Mouse (Mus musculus): ENCODE data around the gene Clcnkb. TPM values are rescaled to one million over a fixed set of nuclear protein-coding genes. Genes with fewer than 3 reads are reported as not detected.

Gene Clcnkb
- polyA plus RNA-seq, 1 experiment from 2014 or later = not detected

DNA sequence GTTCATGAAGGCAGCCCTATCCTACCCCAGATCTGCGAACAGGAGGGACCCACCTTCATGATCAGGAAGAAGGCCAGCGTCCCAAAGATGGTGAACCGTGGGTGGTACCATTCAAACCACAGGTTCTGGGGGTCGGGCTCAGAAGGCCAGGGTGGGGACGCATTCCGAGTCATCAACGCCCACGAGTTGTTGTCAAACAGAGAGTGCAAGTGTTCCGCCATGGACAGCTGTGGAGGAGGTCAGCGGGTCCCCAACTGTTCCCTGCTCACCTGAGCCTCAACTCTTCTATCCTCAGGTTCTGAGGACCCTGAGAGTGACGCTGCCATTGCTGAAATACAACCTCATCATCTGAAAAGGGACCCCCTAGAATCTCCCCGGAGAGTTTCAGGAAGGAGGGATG is 24.5 kb downstream of the Clcnkb start:
- no peak for ATAC-seq (ENCODE audit: low FRiP score, low read depth)
- H3K9ac ChIP-seq = no peak overlapping the region
- no peak overlapping the region for H3K27ac ChIP-seq (replicated peaks)
- 82% methylated on average over 12 of the region's 12 CpGs for WGBS
- H3K36me3 ChIP-seq = no peaks in the 10 kb centered on the region
- 0 out of 2 replicates have a peak, but pooled peaks cover 7% of the 10 kb centered on the region for H3K27me3 ChIP-seq
- no peaks in the 10 kb centered on the region for H3K4me1 ChIP-seq (replicated peaks)
- H3K9me3 ChIP-seq = no peaks in the 10 kb centered on the region
- H3K4me3 ChIP-seq = no peak overlapping the region
- no peak overlapping the region for H3K4me2 ChIP-seq

- no peak overlapping the region for H3K4me3 ChIP-seq
- peaks cover 4% of the 10 kb centered on the region; the same call in 1 of the 2 replicates for H3K27me3 ChIP-seq
- H3K9ac ChIP-seq = no peak overlapping the region
- ATAC-seq (ENCODE audit: low FRiP score, low read depth) = no peak
- H3K4me2 ChIP-seq = no peak overlapping the region
- H3K4me1 ChIP-seq (replicated peaks) = no peaks in the 10 kb centered on the region
- H3K9me3 ChIP-seq = no peaks in the 10 kb centered on the region
- no peak overlapping the region for H3K27ac ChIP-seq (replicated peaks)
- no peaks in the 10 kb centered on the region for H3K36me3 ChIP-seq
- WGBS = 75% methylated on average over 18 of the region's 18 CpGs
These were observed 26.3 kb downstream of the Clcnkb start for GRCm38 (mm10) chr4:141389366-141390150.

- H3K4me2 ChIP-seq = no peak overlapping the region
- ATAC-seq (ENCODE audit: low FRiP score, low read depth) = no peak
- H3K9ac ChIP-seq = no peak overlapping the region
- H3K4me3 ChIP-seq = no peak overlapping the region
- 73% methylated on average over 5 of the region's 5 CpGs for WGBS
- H3K4me1 ChIP-seq (replicated peaks) = no peaks in the 10 kb centered on the region
- no peak overlapping the region for H3K27ac ChIP-seq (replicated peaks)
- no peaks in the 10 kb centered on the region for H3K36me3 ChIP-seq
- H3K9me3 ChIP-seq = no peaks in the 10 kb centered on the region
- H3K27me3 ChIP-seq = peaks cover 20% of the 10 kb centered on the region
These were observed 27.9 kb downstream of the Clcnkb start for GRCm38 (mm10) chr4:141387933-141388332.

GRCm38 (mm10) chr4:141387093-141387784 is 28.6 kb downstream of the Clcnkb start:
- ATAC-seq (ENCODE audit: low FRiP score, low read depth) = no peak
- whole genome bisulfite sequencing = 18% methylated on average over 5 of the region's 5 CpGs

GRCm38 (mm10) chr4:141386150-141386549 is 29.7 kb downstream of the Clcnkb start:
- no peak overlapping the region for H3K27ac ChIP-seq (replicated peaks)
- peaks cover 36% of the 10 kb centered on the region for H3K27me3 ChIP-seq
- no peaks in the 10 kb centered on the region for H3K9me3 ChIP-seq
- ATAC-seq (ENCODE audit: low FRiP score, low read depth) = no peak
- no peaks in the 10 kb centered on the region for H3K36me3 ChIP-seq
- no peak overlapping the region for H3K4me3 ChIP-seq
- H3K9ac ChIP-seq = no peak overlapping the region
- WGBS = 75% methylated on average over 7 of the region's 7 CpGs
- no peak overlapping the region for H3K4me2 ChIP-seq
- peaks cover 6% of the 10 kb centered on the region; the same call in 1 of the 2 replicates for H3K4me1 ChIP-seq (replicated peaks)

More at GRCm38 (mm10) chr4:141387093-141387784, 28.6 kb downstream of the Clcnkb start:
- Histone ChIP-seq H3K27ac (replicated peaks) (no peak overlapping the region), H3K27me3 (peaks cover 26% of the 10 kb centered on the region), H3K9ac (no peak overlapping the region), H3K4me3 (no peak overlapping the region), H3K4me1 (replicated peaks) (peaks cover 4% of the 10 kb centered on the region; the same call in 1 of the 2 replicates), H3K4me2 (no peak overlapping the region), H3K9me3 (no peaks in the 10 kb centered on the region), H3K36me3 (no peaks in the 10 kb centered on the region)

- H3K9ac ChIP-seq = no peak overlapping the region
These were observed 30.5 kb downstream of the Clcnkb start for GRCm38 (mm10) chr4:141385275-141385674.

DNA sequence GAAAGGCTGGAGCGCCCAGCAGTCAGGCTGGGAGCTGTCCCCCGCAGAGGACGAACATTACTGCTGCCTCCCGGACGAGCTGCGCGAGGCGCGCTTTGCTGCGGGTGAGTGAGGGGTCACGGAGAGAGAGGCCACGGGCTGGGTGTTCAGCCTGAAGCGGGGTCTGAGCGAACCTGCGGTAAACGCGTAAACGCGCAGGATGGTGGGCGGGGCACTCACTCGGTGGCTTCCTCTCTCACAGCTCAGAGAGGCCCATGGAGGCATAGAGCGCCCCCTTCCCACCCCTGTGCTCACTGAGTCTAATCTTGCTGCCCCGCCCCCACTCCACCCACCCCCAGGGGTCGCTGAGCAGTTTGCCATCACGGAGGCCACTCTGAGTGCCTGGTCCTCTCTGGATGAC is 33.4 kb downstream of the Clcnkb start:
- peak overlapping the region; percentile 46 for H3K4me2 ChIP-seq
- ATAC-seq (ENCODE audit: low FRiP score, low read depth) = no peak
- no peak overlapping the region for H3K9ac ChIP-seq
- H3K4me3 ChIP-seq = peak overlapping the region; percentile 17
- no peaks in the 10 kb centered on the region for H3K36me3 ChIP-seq
- peaks cover 46% of the 10 kb centered on the region for H3K27me3 ChIP-seq
- no peak overlapping the region for H3K27ac ChIP-seq (replicated peaks)
- peaks cover 6% of the 10 kb centered on the region; the same call in 1 of the 2 replicates for H3K4me1 ChIP-seq (replicated peaks)
- WGBS = 3% methylated on average over 21 of the region's 25 CpGs
- H3K9me3 ChIP-seq = no peaks in the 10 kb centered on the region

More at GRCm38 (mm10) chr4:141385275-141385674, 30.5 kb downstream of the Clcnkb start:
- H3K4me1 ChIP-seq (replicated peaks) = peaks cover 6% of the 10 kb centered on the region; the same call in 1 of the 2 replicates
- H3K27me3 ChIP-seq = peaks cover 45% of the 10 kb centered on the region
- H3K36me3 ChIP-seq = no peaks in the 10 kb centered on the region
- H3K4me3 ChIP-seq = no peak overlapping the region
- H3K9me3 ChIP-seq = no peaks in the 10 kb centered on the region
- WGBS = 0% methylated on average over 7 of the region's 7 CpGs
- no peak overlapping the region for H3K4me2 ChIP-seq
- no peak overlapping the region for H3K27ac ChIP-seq (replicated peaks)
- no peak for ATAC-seq (ENCODE audit: low FRiP score, low read depth)

DNA sequence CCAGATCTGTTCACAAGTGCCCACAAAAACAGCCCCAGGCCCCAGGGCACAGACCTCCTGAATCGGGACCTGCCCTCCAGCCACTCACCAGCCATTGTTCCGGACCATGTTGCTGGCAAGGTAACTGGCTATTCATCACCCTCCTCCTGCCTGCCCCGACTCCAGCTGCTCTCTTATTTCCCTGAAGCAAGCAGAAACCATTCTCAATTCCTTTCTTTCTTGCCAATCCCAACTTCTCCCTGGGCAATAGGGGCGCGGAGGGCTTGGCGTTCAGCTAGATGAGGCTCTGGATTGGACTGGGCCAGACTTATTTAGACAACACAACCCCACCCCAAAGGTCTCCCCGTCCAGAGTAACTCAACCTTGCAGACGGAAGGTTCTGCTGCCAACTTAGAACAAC is 36.1 kb downstream of the Clcnkb start:
- Histone ChIP-seq H3K4me1 (replicated peaks) (peaks cover 6% of the 10 kb centered on the region; the same call in 1 of the 2 replicates), H3K9ac (no peak overlapping the region), H3K9me3 (no peaks in the 10 kb centered on the region), H3K27ac (replicated peaks) (no peak overlapping the region), H3K4me2 (no peak overlapping the region), H3K36me3 (no peaks in the 10 kb centered on the region), H3K4me3 (no peak overlapping the region), H3K27me3 (peaks cover 43% of the 10 kb centered on the region)
- ATAC-seq (ENCODE audit: low FRiP score, low read depth) = no peak
- 41% methylated on average over 8 of the region's 8 CpGs for WGBS

DNA sequence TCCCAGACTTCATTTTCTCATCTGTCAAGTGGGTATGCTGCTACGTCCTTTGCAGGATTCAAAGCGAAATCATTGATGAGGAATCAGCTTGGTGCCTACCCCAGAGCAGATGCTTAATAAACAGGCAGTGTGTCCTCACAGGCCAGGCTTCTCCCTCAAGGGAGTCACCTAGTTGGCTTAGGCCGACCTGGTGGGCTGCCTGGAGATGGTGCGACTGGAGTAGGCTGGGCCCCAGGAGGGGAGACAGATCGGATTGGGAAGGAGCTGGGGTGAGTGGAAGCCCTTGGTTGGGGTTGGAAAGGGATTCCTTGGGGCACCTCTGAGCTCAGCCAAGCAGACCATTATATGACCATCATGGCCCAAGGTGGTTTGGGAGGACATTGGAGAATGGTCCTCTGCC is 43.4 kb downstream of the Clcnkb start:
- 93% methylated on average over 5 of the region's 5 CpGs for WGBS
- H3K27me3 ChIP-seq = no peaks in the 10 kb centered on the region

DNA sequence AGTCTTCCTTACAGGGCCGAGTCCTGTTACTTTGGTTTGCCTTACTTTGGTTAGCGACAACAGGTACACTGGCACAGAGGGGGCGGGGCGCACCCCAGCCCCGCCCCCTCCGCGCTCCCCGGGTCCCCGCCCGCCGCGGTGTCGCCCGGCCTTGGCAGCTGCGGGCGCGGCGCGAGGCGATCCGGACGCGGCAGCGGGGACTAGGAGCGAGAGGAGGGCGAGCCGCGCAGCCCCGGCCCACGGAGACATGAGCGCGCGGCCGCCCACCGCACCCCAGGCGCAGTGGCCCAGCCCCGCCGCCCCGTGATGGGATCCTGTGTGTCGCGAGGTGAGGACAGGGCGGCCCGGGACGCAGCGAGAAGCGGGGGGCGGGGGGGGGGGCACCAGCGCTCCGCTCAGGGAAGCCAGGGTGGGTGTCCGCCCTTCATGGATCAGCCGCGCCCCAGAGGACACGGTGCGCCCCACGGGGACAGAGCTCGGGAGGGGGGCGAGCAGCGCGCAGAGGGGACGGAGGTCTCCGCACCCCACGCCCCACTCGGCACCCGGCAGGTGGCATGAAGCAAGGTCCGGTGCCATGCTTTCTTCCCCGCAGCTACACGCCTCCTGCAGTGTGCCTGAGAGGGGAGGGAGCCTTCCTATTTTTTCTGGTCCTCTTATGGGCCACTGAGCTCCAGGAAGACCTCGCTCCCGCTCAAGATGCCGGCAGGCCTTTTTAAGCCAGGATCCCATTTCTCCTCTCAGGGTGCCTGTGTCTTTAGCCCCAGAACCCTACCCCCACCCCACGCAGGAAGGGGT is 47.6 kb downstream of the Clcnkb start, which contains the start of gene Fam131c:
Gene Fam131c (plus strand): TSS at position 224 of the 795 bp plus-strand sequence.
- H3K9ac ChIP-seq = peak within 1 kb of the TSS; percentile 64
- peaks cover 13% of the 10 kb centered on the region for H3K4me1 ChIP-seq (replicated peaks)
- ATAC-seq (ENCODE audit: low FRiP score, low read depth) = peak; percentile 39; the same call in 1 of the 2 replicates
- H3K36me3 ChIP-seq = no peaks in the 10 kb centered on the region
- under 1% methylated on average over 55 of the region's 71 CpGs for WGBS
- peak within 1 kb of the TSS; percentile 66 for H3K4me3 ChIP-seq
- H3K4me2 ChIP-seq = peak within 1 kb of the TSS; percentile 94
- no peak within 1 kb of the TSS for H3K27ac ChIP-seq (replicated peaks)
- H3K27me3 ChIP-seq = peaks cover 29% of the 10 kb centered on the region
- no peaks in the 10 kb centered on the region for H3K9me3 ChIP-seq

More for the DNA sequence above, 43.4 kb downstream of the Clcnkb start:
- ATAC-seq (ENCODE audit: low FRiP score, low read depth) = no peak
- Histone ChIP-seq H3K36me3 (no peaks in the 10 kb centered on the region), H3K27ac (replicated peaks) (no peak overlapping the region), H3K9me3 (no peaks in the 10 kb centered on the region), H3K9ac (no peak overlapping the region), H3K4me3 (no peak overlapping the region), H3K4me1 (replicated peaks) (peaks cover 13% of the 10 kb centered on the region), H3K4me2 (no peak overlapping the region)

- Histone ChIP-seq H3K36me3 (no peaks in the 10 kb centered on the region), H3K4me3 (no peak overlapping the region), H3K4me1 (replicated peaks) (peaks cover 13% of the 10 kb centered on the region), H3K4me2 (no peak overlapping the region), H3K9ac (no peak overlapping the region), H3K9me3 (no peaks in the 10 kb centered on the region), H3K27me3 (peaks cover 29% of the 10 kb centered on the region), H3K27ac (replicated peaks) (no peak overlapping the region)
- ATAC-seq (ENCODE audit: low FRiP score, low read depth) = no peak
- 49% methylated on average over 7 of the region's 7 CpGs for WGBS
These were observed 49.9 kb downstream of the Clcnkb start for GRCm38 (mm10) chr4:141365876-141366275.

Data from hindbrain, embryonic 15.5 days (tissue).